ENCODE assay signal across 19 mouse cellular contexts in the genomic region with DNA sequence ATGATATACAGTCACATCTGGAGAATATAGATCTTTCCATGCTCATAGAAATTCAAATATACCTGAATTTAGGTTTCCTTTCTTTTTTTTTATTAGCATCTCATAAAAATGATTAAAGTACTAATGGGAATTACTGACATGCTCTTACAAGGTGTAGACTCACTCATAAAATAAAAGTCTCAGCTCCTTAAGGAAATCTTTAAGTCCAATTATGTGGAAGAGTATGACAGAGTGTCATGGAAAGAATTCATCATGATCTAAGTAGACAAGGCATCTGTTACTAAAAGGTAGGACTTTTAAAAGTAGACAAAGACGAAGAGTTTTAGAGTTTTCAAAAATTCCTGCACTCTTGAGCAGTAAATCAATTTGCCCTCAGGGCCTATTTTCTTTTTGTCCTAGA.
"Had no signal": no experiment of that assay in that cellular context is flagged by ENCODE, and none has a peak within 500 bp of the region (broad histone marks: within the 10 kb centered on the region; RNA-seq: fewer than 3 reads in every experiment).

No protein-coding gene starts in this region.

- H3K27ac ChIP-seq: kidney, embryonic 15.5 days; limb, embryonic 15.5 days; liver, embryonic 14.5 days; macrophage; midbrain, embryonic 15.5 days; neural tube, embryonic 12.5 days; neural tube, embryonic 15.5 days had no signal

- H3K4me1 ChIP-seq: kidney, embryonic 15.5 days; limb, embryonic 15.5 days; midbrain, embryonic 15.5 days; neural tube, embryonic 12.5 days; neural tube, embryonic 15.5 days had no signal

- H3K4me2 ChIP-seq: kidney, embryonic 15.5 days; limb, embryonic 15.5 days; liver, embryonic 11.5 days; lung, embryonic 14.5 days; midbrain, embryonic 11.5 days; midbrain, embryonic 15.5 days; neural tube, embryonic 12.5 days; neural tube, embryonic 15.5 days had no signal

- H3K9me3 ChIP-seq: kidney, embryonic 15.5 days; limb, embryonic 15.5 days; midbrain, embryonic 15.5 days; neural tube, embryonic 12.5 days; neural tube, embryonic 15.5 days had no signal

- H3K4me3 ChIP-seq: kidney, embryonic 15.5 days; limb, embryonic 15.5 days; midbrain, embryonic 15.5 days; neural tube, embryonic 12.5 days; neural tube, embryonic 15.5 days had no signal

- DNase-seq: kidney, adult 8-10 months; kidney, postnatal 10 days; kidney, postnatal 36 days; layer of hippocampus, postnatal 36 days; left cerebral cortex, postnatal 4 days; liver, postnatal 0 days; lung, embryonic 14.5 days; thymus, adult 18-20 months; thymus, postnatal 36 days had no signal

- H3K36me3 ChIP-seq: kidney, embryonic 15.5 days; limb, embryonic 15.5 days; midbrain, embryonic 15.5 days; neural tube, embryonic 12.5 days; neural tube, embryonic 15.5 days had no signal

- H3K9ac ChIP-seq: kidney, embryonic 15.5 days; limb, embryonic 15.5 days; liver, embryonic 14.5 days; liver, postnatal 0 days; lung, embryonic 14.5 days; midbrain, embryonic 15.5 days; neural tube, embryonic 12.5 days; neural tube, embryonic 15.5 days had no signal

- H3K27me3 ChIP-seq: kidney, embryonic 15.5 days; limb, embryonic 15.5 days; midbrain, embryonic 15.5 days; neural tube, embryonic 12.5 days; neural tube, embryonic 15.5 days had no signal

- ATAC-seq: liver, postnatal 0 days; lung, postnatal 0 days; midbrain, embryonic 15.5 days had no signal
